Mouse (Mus musculus): Measurements from ENCODE around the gene Gm5485.

GRCm38 (mm10) chr16:48356417-48356816 is 55.8 kb downstream of the Gm5485 start:
- TF ChIP-seq CTCF (IDR thresholded peaks at IDR 0.05; ENCODE audit: borderline replicate concordance, extremely low read depth, insufficient read depth, insufficient read length) (no peak), POLR2A (IDR thresholded peaks at IDR 0.05; ENCODE audit: borderline replicate concordance, extremely low read depth, insufficient read depth, insufficient read length, poor library complexity, severe bottlenecking) (no peak)

Data from brain, embryonic 14.5 days (tissue).